Mouse (Mus musculus): ENCODE measurements around the gene Rictor. TPM values are rescaled to one million over a fixed set of nuclear protein-coding genes. Genes with fewer than 3 reads are reported as not detected.
A peak's percentile ranks its signal among the peaks of the same experiment; 100 is the strongest.

Rictor gene
- polyA plus RNA-seq (2014; fragmentation: Nextera tagmentation; extraction: Ambion mirVana) = 53.9 and 54.8 TPM in 2 replicates

DNA sequence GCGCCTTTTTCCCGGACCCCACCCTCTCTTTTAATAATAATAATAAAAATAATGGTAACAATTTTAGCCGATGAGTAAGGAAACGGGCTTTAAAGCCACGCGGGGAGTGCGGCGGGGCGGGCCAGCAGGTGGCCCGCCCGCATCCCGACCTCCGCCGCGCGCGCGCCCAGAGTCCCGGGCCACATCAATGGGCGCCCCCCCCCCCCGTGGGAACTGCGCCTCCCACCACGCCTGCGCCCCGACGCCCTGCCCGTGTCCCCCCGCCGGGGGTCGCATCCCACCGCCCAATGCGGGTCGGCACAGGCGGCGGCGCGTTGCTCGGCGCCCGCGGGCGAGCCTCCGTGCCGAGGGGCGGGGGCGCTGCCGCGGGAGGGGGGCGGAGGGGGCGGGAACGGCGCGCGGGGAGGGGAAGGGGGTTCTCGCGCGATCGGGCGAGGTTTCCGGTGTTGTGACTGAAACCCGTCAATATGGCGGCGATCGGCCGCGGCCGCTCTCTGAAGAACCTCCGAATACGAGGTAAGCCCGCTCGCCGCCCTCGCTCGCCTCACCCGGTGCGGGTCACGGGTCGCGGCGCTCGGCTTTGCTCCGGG, at the start of gene Rictor:
Gene Rictor, plus strand, starts transcription at position 444 of the 590 bp plus-strand sequence.
- peak; percentile 91 for ATAC-seq (ENCODE audit: low FRiP score)
- no peaks in the 10 kb centered on the region for H3K9me3 ChIP-seq (ENCODE audit: control insufficient read depth, low read length)
- H3K4me1 ChIP-seq (replicated peaks; ENCODE audit: control insufficient read depth, insufficient read depth, low read length) = peaks cover 15% of the 10 kb centered on the region
- no peaks in the 10 kb centered on the region for H3K27me3 ChIP-seq (ENCODE audit: control insufficient read depth, insufficient read depth, low read length)
- H3K27ac ChIP-seq = peak within 1 kb of the TSS; percentile 95
- 0% methylated on average over 50 of the region's 82 CpGs for WGBS
- DNase-seq (ENCODE audit: low spot score) = peak; percentile 84
- peak within 1 kb of the TSS; percentile 67 for H3K4me2 ChIP-seq (replicated peaks)
- peak within 1 kb of the TSS; percentile 89 for H3K4me3 ChIP-seq (replicated peaks; ENCODE audit: low read length)
- H3K36me3 ChIP-seq (replicated peaks; ENCODE audit: control insufficient read depth, insufficient read depth) = no peaks in the 10 kb centered on the region
- peak within 1 kb of the TSS; percentile 94 for H3K9ac ChIP-seq

DNA sequence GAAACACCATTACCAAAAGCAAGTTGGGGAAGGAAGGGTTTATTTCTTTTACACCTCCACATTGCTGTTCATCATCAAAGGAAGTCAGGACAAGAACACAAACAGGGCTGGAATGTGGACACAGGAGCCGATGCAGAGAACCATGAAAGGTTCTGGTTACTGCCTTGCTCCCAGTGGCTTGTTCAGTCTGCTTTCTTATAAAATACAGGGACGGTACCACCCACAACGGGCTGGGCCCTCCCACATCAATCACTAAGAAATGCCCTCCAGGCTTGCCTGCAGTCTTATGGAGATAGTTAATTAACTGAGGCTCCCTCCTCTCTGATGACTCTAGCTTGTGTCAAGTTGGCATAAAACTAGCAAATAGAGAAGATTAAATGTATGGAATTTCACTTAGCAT, 46.2 kb upstream of the Rictor start:
- 36% methylated on average over 3 of the region's 3 CpGs for WGBS
- H3K4me2 ChIP-seq (replicated peaks) = no peak overlapping the region
- H3K27ac ChIP-seq = no peak overlapping the region
- no peaks in the 10 kb centered on the region for H3K27me3 ChIP-seq (ENCODE audit: control insufficient read depth, insufficient read depth, low read length)
- no peaks in the 10 kb centered on the region for H3K36me3 ChIP-seq (replicated peaks; ENCODE audit: control insufficient read depth, insufficient read depth)
- ATAC-seq (ENCODE audit: low FRiP score) = no peak
- DNase-seq (ENCODE audit: low spot score) = no peak
- H3K9ac ChIP-seq = no peak overlapping the region
- no peaks in the 10 kb centered on the region for H3K9me3 ChIP-seq (ENCODE audit: control insufficient read depth, low read length)
- H3K4me1 ChIP-seq (replicated peaks; ENCODE audit: control insufficient read depth, insufficient read depth, low read length) = no peaks in the 10 kb centered on the region
- no peak overlapping the region for H3K4me3 ChIP-seq (replicated peaks; ENCODE audit: low read length)

DNA sequence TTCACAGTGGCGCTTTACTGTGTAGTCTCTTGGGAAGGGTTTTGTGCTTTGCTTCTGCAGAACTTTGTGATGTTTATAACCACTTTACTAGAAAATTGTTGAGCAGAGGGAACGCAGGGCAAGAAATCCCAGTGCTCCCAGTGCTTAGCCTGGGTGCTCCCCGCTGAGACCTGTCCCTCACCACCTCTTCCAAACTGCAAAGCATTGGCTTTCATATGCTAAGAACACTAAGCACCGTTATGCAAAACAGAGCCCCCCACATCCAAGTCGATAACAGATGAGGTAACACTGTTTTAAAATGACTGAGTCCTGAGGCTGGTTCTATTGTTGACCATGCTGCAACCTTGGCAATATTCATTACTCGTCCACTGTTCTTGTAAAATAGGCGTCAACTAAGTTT, 44.2 kb upstream of the Rictor start:
- 58% methylated on average over 7 of the region's 7 CpGs for WGBS
- Histone ChIP-seq H3K27me3 (ENCODE audit: control insufficient read depth, insufficient read depth, low read length) (no peaks in the 10 kb centered on the region), H3K27ac (no peak overlapping the region), H3K4me2 (replicated peaks) (no peak overlapping the region), H3K9ac (no peak overlapping the region), H3K4me1 (replicated peaks; ENCODE audit: control insufficient read depth, insufficient read depth, low read length) (no peaks in the 10 kb centered on the region), H3K9me3 (ENCODE audit: control insufficient read depth, low read length) (no peaks in the 10 kb centered on the region), H3K36me3 (replicated peaks; ENCODE audit: control insufficient read depth, insufficient read depth) (no peaks in the 10 kb centered on the region), H3K4me3 (replicated peaks; ENCODE audit: low read length) (no peak overlapping the region)
- DNase-seq (ENCODE audit: low spot score) (no peak), ATAC-seq (ENCODE audit: low FRiP score) (no peak)

DNA sequence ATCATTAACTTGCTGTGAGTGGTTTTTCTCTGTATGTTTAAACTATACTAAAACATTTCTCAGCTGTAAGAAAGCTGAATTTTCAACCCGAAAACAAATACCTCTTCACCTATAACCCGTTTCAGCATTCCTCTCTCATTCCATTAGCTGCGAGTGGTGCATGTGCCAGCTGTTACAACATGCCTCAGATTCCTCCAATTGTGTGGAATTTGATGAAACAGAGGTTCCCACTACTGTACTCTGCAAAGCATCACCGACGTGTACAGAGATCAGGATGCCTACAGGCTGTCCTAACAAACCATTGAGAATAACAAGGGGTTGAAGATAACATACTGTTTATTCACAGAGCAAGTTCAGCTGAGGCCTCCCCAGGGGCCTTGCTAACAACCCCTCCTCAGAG, 42.1 kb upstream of the Rictor start:
- no peaks in the 10 kb centered on the region for H3K27me3 ChIP-seq (ENCODE audit: control insufficient read depth, insufficient read depth, low read length)
- WGBS = 55% methylated on average over 5 of the region's 5 CpGs
- H3K36me3 ChIP-seq (replicated peaks; ENCODE audit: control insufficient read depth, insufficient read depth) = no peaks in the 10 kb centered on the region
- no peaks in the 10 kb centered on the region for H3K4me1 ChIP-seq (replicated peaks; ENCODE audit: control insufficient read depth, insufficient read depth, low read length)
- DNase-seq (ENCODE audit: low spot score) (no peak), ATAC-seq (ENCODE audit: low FRiP score) (no peak)
- H3K4me3 ChIP-seq (replicated peaks; ENCODE audit: low read length) = no peak overlapping the region
- no peaks in the 10 kb centered on the region for H3K9me3 ChIP-seq (ENCODE audit: control insufficient read depth, low read length)
- H3K4me2 ChIP-seq (replicated peaks) = no peak overlapping the region
- H3K9ac ChIP-seq = no peak overlapping the region
- H3K27ac ChIP-seq = no peak overlapping the region

DNA sequence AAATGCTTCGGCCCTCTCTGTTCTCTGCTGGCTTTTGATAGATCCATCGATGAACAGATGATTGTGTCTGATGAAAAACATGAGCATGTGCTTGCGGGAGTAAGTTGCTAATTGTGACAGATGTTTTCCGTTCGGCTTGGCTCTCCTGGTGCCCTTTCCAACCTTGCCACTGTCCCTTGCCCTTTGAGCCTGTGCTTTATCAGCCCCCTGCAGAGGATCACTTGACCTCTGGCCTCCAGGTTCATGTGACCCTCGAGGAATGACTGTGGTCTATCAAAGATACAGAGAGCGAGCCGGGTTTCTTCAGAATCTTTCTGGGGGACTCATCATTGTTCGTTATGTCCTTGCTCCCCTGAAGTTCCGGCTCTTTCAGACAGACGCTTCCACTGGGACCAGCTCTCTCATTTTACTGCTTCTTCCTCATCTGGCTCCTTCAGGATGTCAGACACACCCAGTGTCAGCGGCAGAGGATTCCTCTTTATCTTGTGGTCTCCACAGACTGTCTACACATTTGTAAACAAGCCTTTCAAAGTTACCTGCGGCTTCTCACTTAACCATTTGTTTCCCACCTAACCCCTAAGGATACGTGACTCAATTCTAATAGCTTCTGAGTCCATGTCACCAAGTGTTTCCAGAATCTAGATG, 39.3 kb upstream of the Rictor start:
- ATAC-seq (ENCODE audit: low FRiP score) = no peak
- Histone ChIP-seq H3K27me3 (ENCODE audit: control insufficient read depth, insufficient read depth, low read length) (no peaks in the 10 kb centered on the region), H3K4me1 (replicated peaks; ENCODE audit: control insufficient read depth, insufficient read depth, low read length) (no peaks in the 10 kb centered on the region), H3K27ac (no peak overlapping the region), H3K4me3 (replicated peaks; ENCODE audit: low read length) (no peak overlapping the region), H3K9ac (no peak overlapping the region), H3K4me2 (replicated peaks) (no peak overlapping the region), H3K36me3 (replicated peaks; ENCODE audit: control insufficient read depth, insufficient read depth) (no peaks in the 10 kb centered on the region), H3K9me3 (ENCODE audit: control insufficient read depth, low read length) (no peaks in the 10 kb centered on the region)
- whole genome bisulfite sequencing = 35% methylated on average over 14 of the region's 14 CpGs
- no peak for DNase-seq (ENCODE audit: low spot score)

DNA sequence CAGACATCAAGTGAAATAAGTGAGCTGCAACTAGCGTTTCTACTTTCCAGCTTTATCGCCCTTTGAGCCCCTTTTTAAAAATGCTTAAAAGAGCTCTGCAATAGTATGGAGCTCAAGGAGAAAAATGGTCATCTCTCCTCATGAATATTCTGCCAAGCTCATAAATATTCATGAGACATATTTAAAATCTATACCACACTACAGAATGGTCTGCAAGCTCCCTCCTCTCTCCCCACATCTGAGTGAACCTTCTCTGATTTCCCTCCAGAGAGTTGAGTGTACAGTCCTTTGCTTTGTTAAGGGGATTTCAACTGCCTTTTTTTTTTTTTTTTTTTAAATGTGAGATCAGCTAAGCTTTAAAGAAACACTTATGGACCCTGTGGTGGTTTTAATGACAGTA, 29.7 kb upstream of the Rictor start:
- H3K36me3 ChIP-seq (replicated peaks; ENCODE audit: control insufficient read depth, insufficient read depth) = no peaks in the 10 kb centered on the region
- no peaks in the 10 kb centered on the region for H3K27me3 ChIP-seq (ENCODE audit: control insufficient read depth, insufficient read depth, low read length)
- H3K4me2 ChIP-seq (replicated peaks) = no peak overlapping the region
- DNase-seq (ENCODE audit: low spot score) (no peak), ATAC-seq (ENCODE audit: low FRiP score) (peak; percentile 62; the same call in 1 of the 2 replicates)
- no peak overlapping the region for H3K4me3 ChIP-seq (replicated peaks; ENCODE audit: low read length)
- 52% methylated on average over 2 of the region's 2 CpGs for WGBS
- H3K9ac ChIP-seq = no peak overlapping the region
- 0 out of 2 replicates have a peak, but pooled peaks cover 4% of the 10 kb centered on the region for H3K4me1 ChIP-seq (replicated peaks; ENCODE audit: control insufficient read depth, insufficient read depth, low read length)
- H3K27ac ChIP-seq = no peak overlapping the region
- no peaks in the 10 kb centered on the region for H3K9me3 ChIP-seq (ENCODE audit: control insufficient read depth, low read length)

DNA sequence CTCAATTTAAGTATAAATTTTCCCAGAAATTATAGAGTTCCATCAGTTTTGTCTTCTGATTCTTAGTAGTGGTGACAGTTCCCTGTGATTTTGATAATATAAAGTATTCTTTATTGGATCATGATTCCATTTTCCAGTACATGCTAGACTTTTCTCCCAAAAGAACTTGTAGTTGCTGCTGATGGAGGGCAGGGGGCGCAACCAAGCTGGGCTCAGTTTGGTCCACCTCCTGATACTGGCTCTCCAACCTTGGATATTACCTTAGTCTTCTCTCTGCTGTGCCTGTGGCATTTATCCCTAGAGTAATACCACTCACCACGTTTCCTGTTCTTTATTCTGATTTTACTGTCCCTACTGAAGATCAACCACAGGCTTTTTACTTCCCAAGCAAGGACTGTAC, 6.0 kb upstream of the Rictor start:
- no peak overlapping the region for H3K4me2 ChIP-seq (replicated peaks)
- DNase-seq (ENCODE audit: low spot score) = no peak
- ATAC-seq (ENCODE audit: low FRiP score) = no peak
- 86% methylated on average over 2 of the region's 2 CpGs for WGBS
- H3K36me3 ChIP-seq (replicated peaks; ENCODE audit: control insufficient read depth, insufficient read depth) = no peaks in the 10 kb centered on the region
- H3K27ac ChIP-seq = no peak overlapping the region
- H3K4me3 ChIP-seq (replicated peaks; ENCODE audit: low read length) = no peak overlapping the region
- H3K27me3 ChIP-seq (ENCODE audit: control insufficient read depth, insufficient read depth, low read length) = no peaks in the 10 kb centered on the region
- no peaks in the 10 kb centered on the region for H3K4me1 ChIP-seq (replicated peaks; ENCODE audit: control insufficient read depth, insufficient read depth, low read length)
- no peaks in the 10 kb centered on the region for H3K9me3 ChIP-seq (ENCODE audit: control insufficient read depth, low read length)
- H3K9ac ChIP-seq = no peak overlapping the region

DNA sequence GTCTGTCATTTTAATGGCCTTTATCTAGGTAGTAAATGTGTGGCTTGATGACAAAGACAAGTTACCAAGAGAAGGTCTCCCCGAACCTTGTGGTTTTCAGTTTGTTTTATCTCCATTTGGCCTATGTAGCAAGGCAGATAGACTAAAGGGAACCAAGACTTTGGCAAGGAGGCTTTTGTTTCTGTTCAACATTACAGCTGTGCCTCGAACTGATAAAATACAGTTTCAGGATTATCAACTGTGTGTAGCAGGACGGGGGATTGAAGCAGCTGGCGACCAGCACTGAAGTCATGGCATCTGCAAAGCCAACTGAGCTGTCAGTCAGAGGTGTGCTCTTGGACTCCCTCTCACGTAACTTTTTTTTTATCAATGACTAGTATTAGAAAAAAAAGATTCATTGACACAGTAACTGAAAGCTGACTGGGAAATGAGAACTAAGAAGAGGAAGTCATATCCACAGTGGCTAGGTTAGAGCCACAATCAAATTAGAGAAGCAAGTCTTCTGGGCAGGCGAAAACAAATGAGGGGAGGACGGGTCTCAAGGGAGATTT, 2.8 kb upstream of the Rictor start:
- H3K27me3 ChIP-seq (ENCODE audit: control insufficient read depth, insufficient read depth, low read length) = no peaks in the 10 kb centered on the region
- H3K4me3 ChIP-seq (replicated peaks; ENCODE audit: low read length) = no peak overlapping the region
- DNase-seq (ENCODE audit: low spot score) (no peak), ATAC-seq (ENCODE audit: low FRiP score) (no peak)
- no peak overlapping the region for H3K9ac ChIP-seq
- H3K9me3 ChIP-seq (ENCODE audit: control insufficient read depth, low read length) = no peaks in the 10 kb centered on the region
- H3K4me2 ChIP-seq (replicated peaks) = no peak overlapping the region
- no peaks in the 10 kb centered on the region for H3K36me3 ChIP-seq (replicated peaks; ENCODE audit: control insufficient read depth, insufficient read depth)
- 71% methylated on average over 7 of the region's 7 CpGs for WGBS
- peaks cover 12% of the 10 kb centered on the region for H3K4me1 ChIP-seq (replicated peaks; ENCODE audit: control insufficient read depth, insufficient read depth, low read length)
- H3K27ac ChIP-seq = no peak overlapping the region

DNA sequence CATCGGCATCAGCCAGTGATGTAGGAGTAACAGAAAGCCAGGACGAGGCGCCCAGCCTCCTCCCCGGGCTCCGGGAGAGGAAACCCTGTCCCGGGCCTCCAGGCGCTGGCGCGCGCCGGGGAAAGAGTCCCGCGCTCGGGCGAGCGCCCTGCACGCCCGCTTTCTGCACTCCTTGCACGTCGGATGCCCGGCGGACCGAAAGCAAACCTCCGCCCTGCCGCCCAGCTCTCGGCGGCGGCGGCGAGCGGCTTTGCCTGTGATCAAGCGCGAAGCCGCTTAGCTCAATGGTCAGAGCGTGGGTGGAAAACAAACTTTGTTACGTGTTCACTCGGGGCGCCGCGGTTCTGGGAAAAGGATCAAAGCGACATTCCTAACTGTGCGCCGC, 636 bp upstream of the Rictor start:
- DNase-seq (ENCODE audit: low spot score) (peak; percentile 63), ATAC-seq (ENCODE audit: low FRiP score) (peak; percentile 72)
- H3K4me3 ChIP-seq (replicated peaks; ENCODE audit: low read length) = peak overlapping the region; percentile 89
- peak overlapping the region; percentile 95 for H3K27ac ChIP-seq
- peak overlapping the region; percentile 94 for H3K9ac ChIP-seq
- no peaks in the 10 kb centered on the region for H3K27me3 ChIP-seq (ENCODE audit: control insufficient read depth, insufficient read depth, low read length)
- H3K9me3 ChIP-seq (ENCODE audit: control insufficient read depth, low read length) = no peaks in the 10 kb centered on the region
- peak overlapping the region; percentile 67 for H3K4me2 ChIP-seq (replicated peaks)
- WGBS = 0% methylated on average over 43 of the region's 43 CpGs
- H3K4me1 ChIP-seq (replicated peaks; ENCODE audit: control insufficient read depth, insufficient read depth, low read length) = peaks cover 15% of the 10 kb centered on the region
- H3K36me3 ChIP-seq (replicated peaks; ENCODE audit: control insufficient read depth, insufficient read depth) = no peaks in the 10 kb centered on the region

All from hindbrain, embryonic 14.5 days (tissue).